Mouse (Mus musculus) lung, postnatal 0 days (tissue): ENCODE measurements around the gene Ttc9. TPM values are rescaled to one million over a fixed set of nuclear protein-coding genes. Genes with fewer than 3 reads are reported as not detected.
A peak's percentile ranks its signal among the peaks of the same experiment; 100 is the strongest.

ENCODE experiments used
- ATAC-seq: fragments of 200-750 bp; cut with Nextera tagmentation; 2 replicates; pipeline ENCODE4 v1.8.0; 2017; ENCODE audit warnings: moderate library complexity
- DNase-seq: peaks from one replicate; pipeline ENCODE4 v3.0.0-alpha.2; 2016; ENCODE audit warnings: low spot score
- H3K27ac ChIP-seq: fragments of 300-500 bp; sonication (generic); 2 replicates; pipeline ENCODE4 v1.5.1; 2014; ENCODE audit warnings: antibody characterized with exemption, mild to moderate bottlenecking, low read length, mixed read lengths
- H3K27me3 ChIP-seq: fragments of 300-500 bp; sonication (generic); replicated peaks from 2 replicates; pipeline ENCODE4 v1.6.1; 2014; ENCODE audit warnings: low read length, mixed read lengths; ENCODE audit not compliant: insufficient read depth
- H3K36me3 ChIP-seq: fragments of 300-500 bp; sonication (generic); 2 replicates; pipeline ENCODE4 v1.6.1; 2014; ENCODE audit warnings: low read length, mixed read lengths; ENCODE audit not compliant: insufficient read depth
- H3K4me1 ChIP-seq: fragments of 300-500 bp; sonication (generic); 2 replicates; pipeline ENCODE4 v1.6.1; 2014; ENCODE audit warnings: antibody characterized with exemption, low read depth, low read length, mixed read lengths; ENCODE audit not compliant: insufficient read depth
- H3K4me2 ChIP-seq: fragments of 300-500 bp; sonication (generic); replicated peaks from 2 replicates; pipeline ENCODE4 v1.6.1; 2014; ENCODE audit warnings: low read depth, mild to moderate bottlenecking, low read length, moderate library complexity, mixed read lengths
- H3K4me3 ChIP-seq: fragments of 300-500 bp; sonication (generic); 2 replicates; pipeline ENCODE4 v1.5.1; 2014; ENCODE audit warnings: low read depth, low read length
- H3K9ac ChIP-seq: fragments of 300-500 bp; sonication (generic); replicated peaks from 2 replicates; pipeline ENCODE4 v1.6.1; 2014; ENCODE audit warnings: low read depth, mild to moderate bottlenecking
- H3K9me3 ChIP-seq: fragments of 300-500 bp; sonication (generic); 2 replicates; pipeline ENCODE4 v1.6.1; 2016; ENCODE audit warnings: low read length, mixed read lengths
- CTCF ChIP-seq: IDR thresholded peaks from 2 replicates; pipeline ENCODE4 v1.5.1; 2016; ENCODE audit warnings: antibody characterized with exemption, mild to moderate bottlenecking
- EP300 ChIP-seq: IDR thresholded peaks from 2 replicates; pipeline ENCODE4 v1.6.1; 2016; ENCODE audit warnings: antibody characterized with exemption, mild to moderate bottlenecking, control low read depth
- WGBS: fragments of 180-500 bp; shearing (Covaris S2); extraction: QIAGEN DNeasy Blood & Tissue Kit; methylation state at CpG from one replicate; pipeline ENCODE4 v1.1.7; 2014; 5-methylcytosine and 5-hydroxymethylcytosine counted together
- polyA plus RNA-seq: library from polyadenylated mRNA; unstranded; fragments of >200 nt; fragmentation: Nextera tagmentation; extraction: Ambion mirVana; gene quantifications from 2 replicates; pipeline ENCODE4 v1.2.1, GENCODE M21; 2015

The Ttc9 gene
- 13.0 and 17.7 TPM in 2 replicates for polyA plus RNA-seq

- 2% methylated on average over 73 of the region's 82 CpGs for WGBS
- Histone ChIP-seq H3K9ac (peak within 1 kb of the TSS; percentile 34), H3K36me3 (no peaks in the 10 kb centered on the region), H3K4me3 (peak within 1 kb of the TSS; percentile 55), H3K27me3 (peaks cover 29% of the 10 kb centered on the region), H3K27ac (peak within 1 kb of the TSS; percentile 63), H3K4me1 (no peaks in the 10 kb centered on the region; the same call in 1 of the 2 replicates), H3K4me2 (peak within 1 kb of the TSS; percentile 84), H3K9me3 (no peaks in the 10 kb centered on the region)
- ATAC-seq (peak; percentile 84), DNase-seq (peak; percentile 69)
- TF ChIP-seq CTCF (no peak), EP300 (no peak)
Measured at GRCm38 (mm10) chr12:81630915-81631660, at the start of gene Ttc9. TSS of gene Ttc9 (plus strand) at chr12:81631249.

- peak; percentile 82; the same call in 1 of the 2 replicates for TF ChIP-seq EP300
- no peak for TF ChIP-seq CTCF
- Histone ChIP-seq H3K4me2 (peak within 1 kb of the TSS; percentile 77), H3K4me1 (peaks cover 5% of the 10 kb centered on the region; the same call in 1 of the 2 replicates), H3K4me3 (peak within 1 kb of the TSS; percentile 96), H3K27me3 (no peaks in the 10 kb centered on the region), H3K27ac (peak within 1 kb of the TSS; percentile 51), H3K36me3 (peaks cover 3% of the 10 kb centered on the region; the same call in 1 of the 2 replicates), H3K9ac (peak within 1 kb of the TSS; percentile 83), H3K9me3 (no peaks in the 10 kb centered on the region)
- DNase-seq, result peak; percentile 99
- WGBS, result 4% methylated on average over 36 of the region's 36 CpGs
- peak; percentile 100 for ATAC-seq
Measured at GRCm38 (mm10) chr12:81594902-81595671, 36.0 kb upstream of the Ttc9 start, which contains the start of gene Med6. TSS of gene Med6 (minus strand) at chr12:81595008.

- no peaks in the 10 kb centered on the region for H3K9me3 ChIP-seq
- no peak overlapping the region for H3K27ac ChIP-seq
- no peak overlapping the region for H3K9ac ChIP-seq
- H3K4me1 ChIP-seq, result peaks cover 5% of the 10 kb centered on the region; the same call in 1 of the 2 replicates
- no peak for DNase-seq
- no peak overlapping the region for H3K4me2 ChIP-seq
- no peak for ATAC-seq
- WGBS, result 74% methylated on average over 8 of the region's 8 CpGs
- no peak overlapping the region for H3K4me3 ChIP-seq
- H3K36me3 ChIP-seq, result no peaks in the 10 kb centered on the region
- no peaks in the 10 kb centered on the region for H3K27me3 ChIP-seq
- TF ChIP-seq CTCF, result no peak
- no peak for TF ChIP-seq EP300
Measured at GRCm38 (mm10) chr12:81596547-81597262, 34.3 kb upstream of the Ttc9 start.

- Histone ChIP-seq H3K27ac (no peak overlapping the region), H3K9me3 (no peaks in the 10 kb centered on the region), H3K4me1 (no peaks in the 10 kb centered on the region), H3K9ac (no peak overlapping the region), H3K36me3 (no peaks in the 10 kb centered on the region), H3K27me3 (no peaks in the 10 kb centered on the region), H3K4me2 (no peak overlapping the region), H3K4me3 (no peak overlapping the region)
- ATAC-seq (no peak), DNase-seq (no peak)
- TF ChIP-seq EP300 (no peak), CTCF (no peak)
- WGBS, result 53% methylated on average over 5 of the region's 5 CpGs
Measured at GRCm38 (mm10) chr12:81604995-81605784, 25.9 kb upstream of the Ttc9 start.

- Histone ChIP-seq H3K4me2 (no peak overlapping the region), H3K9me3 (no peaks in the 10 kb centered on the region), H3K4me3 (no peak overlapping the region), H3K4me1 (no peaks in the 10 kb centered on the region), H3K27me3 (no peaks in the 10 kb centered on the region), H3K27ac (no peak overlapping the region), H3K36me3 (no peaks in the 10 kb centered on the region), H3K9ac (no peak overlapping the region)
- DNase-seq, result no peak
- TF ChIP-seq EP300 (no peak), CTCF (no peak)
- no peak for ATAC-seq
Measured at GRCm38 (mm10) chr12:81609445-81609844, 21.6 kb upstream of the Ttc9 start.
